Mouse (Mus musculus) CH12.LX (cell line): ENCODE measurements around the gene Kdm2b. TPM values are rescaled to one million over a fixed set of nuclear protein-coding genes. Genes with fewer than 3 reads are reported as not detected.

Experiments used
- DNase-seq: peaks from one replicate; pipeline ENCODE4 v3.0.0-alpha.2; 2013; ENCODE audit errors: extremely low read depth
- H3K27ac ChIP-seq: 2 replicates; pipeline ENCODE4 v1.5.1; 2012; ENCODE audit warnings: low read depth, mild to moderate bottlenecking, control low read depth, moderate library complexity; ENCODE audit not compliant: insufficient read depth
- H3K27me3 ChIP-seq: replicated peaks from 2 replicates; pipeline ENCODE3; 2012; ENCODE audit warnings: inconsistent platforms
- H3K36me3 ChIP-seq, 2 experiments: replicated peaks in 1 of 2; 2 replicates each; pipeline versions ENCODE3 to v1.6.1; 2012; ENCODE audit warnings: inconsistent platforms in 1 of 2, low read length in 1 of 2, mild to moderate bottlenecking in 1 of 2, mixed read lengths in 1 of 2, moderate library complexity in 1 of 2; ENCODE audit not compliant: control insufficient read depth in 1 of 2, insufficient read depth in 1 of 2
- H3K4me1 ChIP-seq, 2 experiments: 2 replicates each; pipeline ENCODE4 v1.6.1; 2012; ENCODE audit warnings: inconsistent platforms in 1 of 2, moderate library complexity in 1 of 2; ENCODE audit not compliant: insufficient read depth in 2 of 2, control insufficient read depth in 1 of 2
- H3K4me2 ChIP-seq: 2 replicates; pipeline ENCODE4 v1.6.1; 2012; ENCODE audit warnings: low read depth, mild to moderate bottlenecking, control low read depth; ENCODE audit not compliant: poor library complexity, insufficient read depth, severe bottlenecking
- H3K4me3 ChIP-seq, 3 experiments: fragments of 150-350 bp in 1 of 3; sonication (generic) in 1 of 3; replicated peaks in 1 of 3; 2 replicates each; pipeline versions ENCODE3 to v1.5.1; 2011 to 2012; ENCODE audit warnings: low read depth in 2 of 3, low read length in 2 of 3, mild to moderate bottlenecking in 2 of 3, moderate library complexity in 2 of 3, control low read depth in 1 of 3, improper control_type of control experiment in 1 of 3, inconsistent platforms in 1 of 3, mixed read lengths in 1 of 3; ENCODE audit not compliant: poor library complexity in 1 of 3
- H3K79me2 ChIP-seq: replicated peaks from 2 replicates; pipeline ENCODE4 v1.6.1; 2012; ENCODE audit warnings: mild to moderate bottlenecking, moderate library complexity; ENCODE audit not compliant: control insufficient read depth, poor library complexity, insufficient read depth, severe bottlenecking; ENCODE audit errors: extremely low read depth
- H3K9ac ChIP-seq: 2 replicates; pipeline ENCODE4 v1.6.1; 2012; ENCODE audit warnings: low read depth, mild to moderate bottlenecking, control low read depth, moderate library complexity; ENCODE audit not compliant: insufficient read depth
- H3K9me3 ChIP-seq: replicated peaks from 2 replicates; pipeline ENCODE3; 2012; ENCODE audit warnings: low read length, inconsistent platforms, mixed read lengths
- BHLHE40 ChIP-seq: IDR thresholded peaks from 2 replicates; pipeline ENCODE4 v1.6.1; 2011; ENCODE audit warnings: mild to moderate bottlenecking, low read depth, low read length, improper control_type of control experiment
- CHD1 ChIP-seq: IDR thresholded peaks from 2 replicates; pipeline ENCODE4 v1.6.1; 2012; ENCODE audit warnings: low read depth, low read length, improper control_type of control experiment, inconsistent platforms
- CHD2 ChIP-seq: IDR thresholded peaks from 2 replicates; pipeline ENCODE4 v1.6.1; 2011; ENCODE audit warnings: low read length, improper control_type of control experiment
- CTCF ChIP-seq, 2 experiments: IDR thresholded peaks in 1 of 2; conservative IDR thresholded peaks in 1 of 2; 2 replicates each; pipeline ENCODE4 v1.5.1; 2011 to 2012; ENCODE audit warnings: low read depth in 2 of 2, low read length in 2 of 2, improper control_type of control experiment in 1 of 2, inconsistent platforms in 1 of 2, mild to moderate bottlenecking in 1 of 2, moderate library complexity in 1 of 2
- E2F4 ChIP-seq: IDR thresholded peaks from 2 replicates; pipeline ENCODE4 v1.6.1; 2011; ENCODE audit warnings: low read depth, low read length, improper control_type of control experiment; ENCODE audit not compliant: insufficient replicate concordance
- ELF1 ChIP-seq: IDR thresholded peaks from 2 replicates; pipeline ENCODE4 v1.6.1; 2014; ENCODE audit warnings: low read depth, mild to moderate bottlenecking, inconsistent platforms, low read length, improper control_type of control experiment
- EP300 ChIP-seq: IDR thresholded peaks from 2 replicates; pipeline ENCODE4 v1.6.1; 2011; ENCODE audit warnings: low read length, improper control_type of control experiment
- ETS1 ChIP-seq: conservative IDR thresholded peaks from 2 replicates; pipeline ENCODE4 v1.6.1; 2012; ENCODE audit warnings: low read depth, mild to moderate bottlenecking, inconsistent platforms, low read length, improper control_type of control experiment, moderate library complexity
- GABPA ChIP-seq: IDR thresholded peaks from 2 replicates; pipeline ENCODE4 v1.6.1; 2012; ENCODE audit warnings: low read depth, low read length, improper control_type of control experiment, inconsistent platforms; ENCODE audit not compliant: insufficient replicate concordance
- HCFC1 ChIP-seq: IDR thresholded peaks from 2 replicates; pipeline ENCODE4 v1.6.1; 2012; ENCODE audit warnings: low read depth, mild to moderate bottlenecking, inconsistent platforms, low read length, improper control_type of control experiment
- IRF4 ChIP-seq: IDR thresholded peaks from 2 replicates; pipeline ENCODE4 v1.6.1; 2014; ENCODE audit warnings: low read depth, mild to moderate bottlenecking, inconsistent platforms, low read length, improper control_type of control experiment
- JUN ChIP-seq: IDR thresholded peaks from 2 replicates; pipeline ENCODE4 v1.6.1; 2011; ENCODE audit warnings: low read depth, mild to moderate bottlenecking, low read length, improper control_type of control experiment, moderate library complexity; ENCODE audit not compliant: insufficient read depth
- JUND ChIP-seq: conservative IDR thresholded peaks from 2 replicates; pipeline ENCODE4 v1.6.1; 2011; ENCODE audit warnings: low read depth, low read length, improper control_type of control experiment
- KAT2A ChIP-seq: IDR thresholded peaks from 2 replicates; pipeline ENCODE4 v1.6.1; 2012; ENCODE audit warnings: low read length, improper control_type of control experiment, inconsistent platforms; ENCODE audit not compliant: insufficient replicate concordance
- MAX ChIP-seq: IDR thresholded peaks from 2 replicates; pipeline ENCODE4 v1.6.1; 2011; ENCODE audit warnings: low read length, improper control_type of control experiment
- MAZ ChIP-seq: IDR thresholded peaks from 2 replicates; pipeline ENCODE4 v1.6.1; 2012; ENCODE audit warnings: low read depth, mild to moderate bottlenecking, inconsistent platforms, low read length, improper control_type of control experiment, moderate library complexity
- MEF2A ChIP-seq: IDR thresholded peaks from 2 replicates; pipeline ENCODE4 v1.6.1; 2014; ENCODE audit warnings: low read depth, mild to moderate bottlenecking, inconsistent platforms, low read length, improper control_type of control experiment, borderline replicate concordance
- MXI1 ChIP-seq: IDR thresholded peaks from 2 replicates; pipeline ENCODE4 v1.6.1; 2011; ENCODE audit warnings: mild to moderate bottlenecking, low read depth, low read length, improper control_type of control experiment
- MYC ChIP-seq: IDR thresholded peaks from 2 replicates; pipeline ENCODE4 v1.6.1; 2011; ENCODE audit warnings: low read depth, mild to moderate bottlenecking, improper control_type of control experiment, low read length
- NELFE ChIP-seq: IDR thresholded peaks from 2 replicates; pipeline ENCODE4 v1.6.1; 2011; ENCODE audit warnings: low read depth, low read length, improper control_type of control experiment
- NRF1 ChIP-seq: IDR thresholded peaks from 2 replicates; pipeline ENCODE4 v1.6.1; 2014; ENCODE audit warnings: low read depth, mild to moderate bottlenecking, inconsistent platforms, low read length, improper control_type of control experiment, moderate library complexity
- PAX5 ChIP-seq: IDR thresholded peaks from 2 replicates; pipeline ENCODE4 v1.6.1; 2012; ENCODE audit warnings: low read length, inconsistent platforms, mixed read lengths
- POLR2A ChIP-seq: IDR thresholded peaks from 2 replicates; pipeline ENCODE4 v1.6.1; 2011; ENCODE audit warnings: low read depth, mild to moderate bottlenecking, improper control_type of control experiment, low read length
- POLR2AphosphoS2 ChIP-seq: IDR thresholded peaks from 2 replicates; pipeline ENCODE4 v1.6.1; 2011; ENCODE audit warnings: low read depth, low read length, improper control_type of control experiment
- RAD21 ChIP-seq: IDR thresholded peaks from 2 replicates; pipeline ENCODE4 v1.6.1; 2011; ENCODE audit warnings: low read depth, mild to moderate bottlenecking, low read length, improper control_type of control experiment, moderate library complexity
- RCOR1 ChIP-seq: conservative IDR thresholded peaks from 2 replicates; pipeline ENCODE4 v1.6.1; 2012; ENCODE audit warnings: low read depth, mild to moderate bottlenecking, inconsistent platforms, low read length, improper control_type of control experiment
- SIN3A ChIP-seq: IDR thresholded peaks from 2 replicates; pipeline ENCODE4 v1.6.1; 2012; ENCODE audit warnings: low read length, improper control_type of control experiment, inconsistent platforms
- SMC3 ChIP-seq: IDR thresholded peaks from 2 replicates; pipeline ENCODE4 v1.6.1; 2011; ENCODE audit warnings: low read depth, low read length, improper control_type of control experiment
- TBP ChIP-seq: conservative IDR thresholded peaks from 2 replicates; pipeline ENCODE4 v1.6.1; 2011; ENCODE audit warnings: low read depth, low read length, improper control_type of control experiment
- TCF12 ChIP-seq: IDR thresholded peaks from 2 replicates; pipeline ENCODE4 v1.6.1; 2014; ENCODE audit warnings: low read depth, mild to moderate bottlenecking, inconsistent platforms, low read length, improper control_type of control experiment
- UBTF ChIP-seq: IDR thresholded peaks from 2 replicates; pipeline ENCODE4 v1.6.1; 2012; ENCODE audit warnings: low read depth, mild to moderate bottlenecking, inconsistent platforms, low read length, improper control_type of control experiment, moderate library complexity
- USF1 ChIP-seq: IDR thresholded peaks from 2 replicates; pipeline ENCODE4 v1.6.1; 2014; ENCODE audit warnings: low read depth, mild to moderate bottlenecking, inconsistent platforms, low read length, improper control_type of control experiment
- USF2 ChIP-seq: conservative IDR thresholded peaks from 2 replicates; pipeline ENCODE4 v1.6.1; 2011; ENCODE audit warnings: low read depth, low read length, improper control_type of control experiment
- ZC3H11A ChIP-seq: IDR thresholded peaks from 2 replicates; pipeline ENCODE4 v1.6.1; 2012; ENCODE audit warnings: low read depth, mild to moderate bottlenecking, inconsistent platforms, low read length, improper control_type of control experiment
- ZKSCAN1 ChIP-seq: IDR thresholded peaks from 2 replicates; pipeline ENCODE4 v1.6.1; 2012; ENCODE audit warnings: low read depth, inconsistent platforms, low read length, improper control_type of control experiment, borderline replicate concordance
- ZMIZ1 ChIP-seq: IDR thresholded peaks from 2 replicates; pipeline ENCODE4 v1.6.1; 2012; ENCODE audit warnings: low read depth, mild to moderate bottlenecking, inconsistent platforms, low read length, improper control_type of control experiment
- ZNF384 ChIP-seq: IDR thresholded peaks from 2 replicates; pipeline ENCODE4 v1.6.1; 2012; ENCODE audit warnings: low read depth, low read length, improper control_type of control experiment, inconsistent platforms
- dilution Hi-C: fragments of 300-500 bp; cut with MboI; formaldehyde crosslinking; loops from 2 replicates; pipeline ENCODE4 v1.14.3; 2020; ENCODE audit warnings: low sequenced_read_pairs; ENCODE audit not compliant: extremely low pct_unique_long_range_greater_than_20kb, extremely low pct_ligation_motif_present
- in situ Hi-C: fragments of 300-500 bp; cut with MboI; formaldehyde crosslinking; loops from 3 replicates; pipeline ENCODE4 v1.14.3; 2019; ENCODE audit warnings: low sequenced_read_pairs, low pct_ligation_motif_present, low pct_unique_long_range_greater_than_20kb, mixed read lengths
- polyA plus RNA-seq: library from polyadenylated mRNA; unstranded; fragments of >175 nt; gene quantifications from 2 replicates; pipeline ENCODE4 v1.2.1, GENCODE M21; 2012; ENCODE audit warnings: low read depth; ENCODE audit not compliant: insufficient read length
- total RNA-seq, 2 experiments: library from RNA; depleted of rRNA; stranded (reverse); fragments of 300-350 nt in 1 of 2; fragments of >200 nt in 1 of 2; gene quantifications; 2 replicates each; pipeline ENCODE4 v1.2.3; 2012 to 2014

The Kdm2b gene
- total and polyA plus RNA-seq, 3 experiments: 69.3 to 138 (median 80.1) TPM

GRCm38 (mm10) chr5:122997205-122998204 is 7.9 kb upstream of the Kdm2b start:
- DNase-seq: peak; percentile 30
- dilution Hi-C loops: no loop called here
- Histone ChIP-seq H3K27ac (no peak overlapping the region), H3K4me2 (peak overlapping the region; percentile 24; the same call in 1 of the 2 replicates), H3K9me3 (no peaks in the 10 kb centered on the region), H3K36me3 (peaks cover 0 to 15% of the 10 kb centered on the region in 2 experiments), H3K79me2 (0 out of 2 replicates have a peak, but pooled peaks cover 2% of the 10 kb centered on the region), H3K27me3 (no peaks in the 10 kb centered on the region), H3K4me3 (no peak overlapping the region), H3K9ac (peak overlapping the region; percentile 5; the same call in 1 of the 2 replicates), H3K4me1 (peaks cover 13 to 52% of the 10 kb centered on the region in 2 experiments)
- in situ Hi-C loops: no loop called here
- peak; percentile 95 for TF ChIP-seq BHLHE40
- peak; percentile 78 for TF ChIP-seq MAX
- no peak for TF ChIP-seq ZC3H11A
- peak; percentile 27; the same call in 1 of the 2 replicates for TF ChIP-seq CHD2
- no peak for TF ChIP-seq PAX5
- TF ChIP-seq NELFE: no peak
- TF ChIP-seq UBTF: no peak
- TF ChIP-seq USF1: no peak; the same call in 1 of the 2 replicates
- TF ChIP-seq TCF12: peak; percentile 70
- TF ChIP-seq GABPA: no peak
- 0 out of 2 replicates have a peak, but pooled peaks have one; percentile 80 for TF ChIP-seq RCOR1
- peak; percentile 69 for TF ChIP-seq MXI1
- peak; percentile 65 for TF ChIP-seq EP300
- no peak for TF ChIP-seq ZKSCAN1
- TF ChIP-seq USF2: no peak
- TF ChIP-seq RAD21: no peak
- no peak for TF ChIP-seq ZMIZ1
- TF ChIP-seq KAT2A: no peak
- no peak for TF ChIP-seq CTCF (conservative IDR thresholded peaks at IDR 0.05 in 1 of 2, IDR thresholded peaks at IDR 0.05 in 1 of 2; ENCODE audit: low read depth in 2 of 2, low read length in 2 of 2)
- no peak; the same call in 1 of the 2 replicates for TF ChIP-seq SMC3
- peak; percentile 39; the same call in 1 of the 2 replicates for TF ChIP-seq MAZ
- TF ChIP-seq SIN3A: peak; percentile 59
- no peak for TF ChIP-seq POLR2A
- 0 out of 2 replicates have a peak, but pooled peaks have one; percentile 19 for TF ChIP-seq JUN
- 0 out of 2 replicates have a peak, but pooled peaks have one; percentile 28 for TF ChIP-seq TBP
- TF ChIP-seq MYC: peak; percentile 77
- TF ChIP-seq ZNF384: no peak; the same call in 1 of the 2 replicates
- no peak for TF ChIP-seq NRF1
- no peak for TF ChIP-seq CHD1
- TF ChIP-seq HCFC1: peak; percentile 47; the same call in 1 of the 2 replicates
- TF ChIP-seq POLR2AphosphoS2: no peak
- no peak for TF ChIP-seq E2F4
- peak; percentile 81 for TF ChIP-seq ETS1
- TF ChIP-seq MEF2A: peak; percentile 55; the same call in 1 of the 2 replicates
- TF ChIP-seq IRF4: peak; percentile 69; the same call in 1 of the 2 replicates
- 0 out of 2 replicates have a peak, but pooled peaks have one; percentile 27 for TF ChIP-seq JUND
- no peak for TF ChIP-seq ELF1
